Mouse (Mus musculus) myocyte (in vitro differentiated cells): ENCODE measurements at regions not wholly inside any gene's neighbourhood (a gene's known extent, or its start where the extent isn't known, plus 50 kb on each side); places are given as distances from the start of the nearest gene placed in this dataset.
A peak's percentile ranks its signal among the peaks of the same experiment; 100 is the strongest.

ENCODE experiments used
- H3K27me3 ChIP-seq: one replicate; pipeline ENCODE4 v1.6.1; 2011; ENCODE audit not compliant: control insufficient read depth, insufficient read depth, insufficient read length
- H3K36me3 ChIP-seq: one replicate; pipeline ENCODE4 v1.6.1; 2011; ENCODE audit not compliant: control insufficient read depth, insufficient read depth
- H3K4me2 ChIP-seq: one replicate; pipeline ENCODE4 v1.6.1; 2011; ENCODE audit warnings: low read depth, control low read depth
- H3K4me3 ChIP-seq: one replicate; pipeline ENCODE4 v1.5.1; 2011; ENCODE audit warnings: mild to moderate bottlenecking, control low read depth, moderate library complexity
- H3K79me2 ChIP-seq: one replicate; pipeline ENCODE4 v1.6.1; 2011; ENCODE audit not compliant: control insufficient read depth, insufficient read depth
- H3ac ChIP-seq: one replicate; pipeline ENCODE4 v1.6.1; 2011; ENCODE audit not compliant: control insufficient read depth, insufficient read length
- CEBPB ChIP-seq: IDR thresholded peaks from 2 replicates; pipeline ENCODE4 v1.6.1; 2011; ENCODE audit warnings: mild to moderate bottlenecking, moderate library complexity; ENCODE audit not compliant: poor library complexity, insufficient read depth, severe bottlenecking
- E2F4 ChIP-seq: IDR thresholded peaks from one replicate; pipeline ENCODE4 v1.6.1; 2011; ENCODE audit warnings: mild to moderate bottlenecking, control low read depth, moderate library complexity; ENCODE audit not compliant: insufficient read depth
- MAX ChIP-seq: IDR thresholded peaks from one replicate; pipeline ENCODE4 v1.6.1; 2011; ENCODE audit warnings: low read depth, mild to moderate bottlenecking, control low read depth
- MYOD1 ChIP-seq, 3 experiments: IDR thresholded peaks; one replicate each; pipeline ENCODE4 v1.6.1; 2011; ENCODE audit warnings: control low read depth in 2 of 3, low read depth in 2 of 3, mild to moderate bottlenecking in 2 of 3, moderate library complexity in 1 of 3; ENCODE audit not compliant: insufficient read length in 2 of 3, control insufficient read depth in 1 of 3
- MYOG ChIP-seq, 3 experiments: IDR thresholded peaks; one replicate each; pipeline ENCODE4 v1.6.1; 2011; ENCODE audit warnings: control low read depth in 2 of 3, low read depth in 2 of 3, mild to moderate bottlenecking in 2 of 3; ENCODE audit not compliant: insufficient read length in 2 of 3, control insufficient read depth in 1 of 3, insufficient read depth in 1 of 3
- POLR2A ChIP-seq: IDR thresholded peaks from one replicate; pipeline ENCODE4 v1.6.1; 2011; ENCODE audit warnings: low read depth, mild to moderate bottlenecking, control low read depth, moderate library complexity; ENCODE audit not compliant: insufficient read length
- POLR2AphosphoS2 ChIP-seq: IDR thresholded peaks from one replicate; pipeline ENCODE4 v1.6.1; 2011; ENCODE audit warnings: low read depth, control low read depth; ENCODE audit not compliant: insufficient read length
- REST ChIP-seq: IDR thresholded peaks from one replicate; pipeline ENCODE4 v1.6.1; 2011; ENCODE audit warnings: mild to moderate bottlenecking, control low read depth, moderate library complexity; ENCODE audit not compliant: insufficient read depth, insufficient read length
- SRF ChIP-seq: IDR thresholded peaks from one replicate; pipeline ENCODE4 v1.6.1; 2011; ENCODE audit warnings: low read depth; ENCODE audit not compliant: control insufficient read depth, insufficient read length
- TCF12 ChIP-seq: IDR thresholded peaks from one replicate; pipeline ENCODE4 v1.6.1; 2011; ENCODE audit warnings: mild to moderate bottlenecking, control low read depth; ENCODE audit not compliant: poor library complexity, insufficient read depth, severe bottlenecking
- TCF3 ChIP-seq: IDR thresholded peaks from one replicate; pipeline ENCODE4 v1.6.1; 2011; ENCODE audit warnings: low read depth, control low read depth; ENCODE audit not compliant: insufficient read length
- USF1 ChIP-seq: IDR thresholded peaks from one replicate; pipeline ENCODE4 v1.6.1; 2011; ENCODE audit warnings: low read depth, mild to moderate bottlenecking, control low read depth, moderate library complexity

DNA sequence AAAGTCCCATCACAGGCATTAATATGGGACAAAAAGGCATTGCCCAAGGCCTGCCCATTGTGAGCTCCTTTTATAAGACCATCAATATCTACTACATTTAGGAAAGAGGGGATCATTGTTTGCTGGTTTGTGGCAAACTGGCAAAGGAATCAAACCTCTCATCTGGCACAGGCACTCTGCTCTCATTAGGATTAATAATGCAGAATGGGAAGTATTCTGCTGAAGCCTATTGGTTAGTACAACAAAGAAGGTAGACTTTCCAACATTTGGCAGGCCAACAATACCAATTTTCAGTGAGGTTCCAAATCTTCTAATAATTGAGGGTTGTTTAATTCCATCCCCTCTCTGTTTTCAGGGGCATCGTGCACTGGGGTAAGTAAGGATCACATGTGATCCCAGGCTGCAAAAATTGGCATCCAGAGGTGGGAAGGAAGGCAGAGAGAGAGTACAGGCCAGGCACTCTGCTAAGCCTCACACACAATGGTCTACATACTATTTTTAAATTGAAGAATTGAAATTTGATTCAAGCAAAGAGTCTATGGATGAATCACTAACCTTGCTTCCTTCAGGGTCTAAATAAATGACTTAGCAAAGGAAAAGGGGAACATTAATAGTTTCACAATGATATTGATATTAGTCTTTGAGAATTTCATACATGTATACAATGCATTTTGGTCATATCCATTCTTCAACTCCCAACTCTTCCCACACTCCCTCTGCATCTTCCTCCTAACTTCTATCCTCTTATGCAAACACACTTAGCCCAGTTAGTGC is 174.9 kb downstream of the Fzd1 start:
- no peak for TF ChIP-seq SRF
- TF ChIP-seq CEBPB = no peak
- no peak for TF ChIP-seq MAX
- no peak for TF ChIP-seq REST
- TF ChIP-seq POLR2A = no peak
- no peak for TF ChIP-seq TCF3
- TF ChIP-seq POLR2AphosphoS2 = no peak
- TF ChIP-seq TCF12 = no peak
- TF ChIP-seq MYOG (IDR thresholded peaks at IDR 0.05; ENCODE audit: control insufficient read depth in 1 of 3, insufficient read depth in 1 of 3, insufficient read length in 2 of 3, low read depth in 2 of 3) = no peak
- no peak for TF ChIP-seq E2F4
- no peak for TF ChIP-seq USF1
- Histone ChIP-seq H3K4me2 (no peak overlapping the region), H3K27me3 (no peaks in the 10 kb centered on the region), H3ac (no peak overlapping the region), H3K79me2 (no peaks in the 10 kb centered on the region), H3K36me3 (no peaks in the 10 kb centered on the region), H3K4me3 (no peak overlapping the region)

DNA sequence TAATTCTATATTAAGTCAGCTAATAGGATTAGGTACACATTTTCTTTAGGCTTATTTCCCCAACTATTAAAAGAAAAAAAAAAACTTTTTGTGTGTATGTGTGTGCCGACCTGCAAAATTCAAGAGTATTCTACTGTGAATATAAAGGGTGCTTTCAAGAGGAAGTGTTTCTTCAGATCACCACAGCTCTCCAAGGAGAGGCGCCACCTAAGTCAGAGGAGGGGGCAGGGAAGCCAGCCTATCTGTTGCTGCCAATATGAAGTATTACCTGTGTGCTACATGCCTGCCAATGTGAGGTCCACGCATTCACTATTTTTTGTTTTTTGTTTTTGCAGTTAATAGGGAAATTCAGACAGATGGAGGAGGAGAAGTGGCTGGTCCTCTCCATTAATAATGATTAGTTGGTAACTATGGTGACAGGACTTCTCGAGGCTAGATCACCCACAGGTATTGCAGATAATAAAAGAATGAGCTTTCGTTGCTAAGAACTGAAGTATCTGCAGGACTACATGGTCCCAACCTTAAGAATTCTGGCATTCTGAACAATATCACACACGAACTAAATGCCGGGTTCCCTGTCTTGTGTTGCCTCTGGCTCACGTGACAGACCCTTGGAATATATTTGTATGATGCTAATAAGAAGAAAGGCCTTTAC is 177.5 kb downstream of the Fzd1 start:
- Histone ChIP-seq H3K4me3 (no peak overlapping the region), H3ac (no peak overlapping the region), H3K36me3 (no peaks in the 10 kb centered on the region), H3K79me2 (no peaks in the 10 kb centered on the region), H3K27me3 (no peaks in the 10 kb centered on the region), H3K4me2 (no peak overlapping the region)
- TF ChIP-seq MYOD1 (IDR thresholded peaks at IDR 0.05; ENCODE audit: control insufficient read depth in 1 of 3, insufficient read length in 2 of 3, low read depth in 2 of 3) = no peak
- TF ChIP-seq USF1 = no peak
- TF ChIP-seq TCF3 = no peak
- TF ChIP-seq POLR2AphosphoS2 = no peak
- TF ChIP-seq E2F4 = no peak
- no peak for TF ChIP-seq SRF
- no peak for TF ChIP-seq CEBPB
- TF ChIP-seq REST = no peak

DNA sequence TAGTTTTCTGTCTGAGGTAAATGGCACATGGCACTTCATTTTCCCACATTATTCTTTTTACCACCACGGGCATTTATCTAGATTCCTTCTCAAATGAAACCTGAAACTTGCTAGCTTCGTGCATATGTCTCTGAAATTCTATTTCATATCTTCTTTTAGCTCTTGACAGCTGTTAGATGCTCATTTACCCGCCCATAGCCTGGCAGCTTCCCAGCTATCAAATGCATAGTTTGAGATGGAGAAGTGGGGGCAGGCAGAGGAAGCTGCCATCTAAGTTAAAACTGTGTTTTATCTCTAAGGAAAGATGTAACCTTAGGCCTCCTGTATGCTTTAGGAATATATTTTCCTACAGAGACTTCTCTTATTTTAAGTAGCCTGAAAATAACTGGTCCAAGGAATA is 179.0 kb downstream of the Fzd1 start:
- Histone ChIP-seq H3K36me3 (no peaks in the 10 kb centered on the region), H3K27me3 (no peaks in the 10 kb centered on the region), H3K4me3 (no peak overlapping the region), H3ac (no peak overlapping the region), H3K79me2 (no peaks in the 10 kb centered on the region), H3K4me2 (no peak overlapping the region)
- TF ChIP-seq TCF3 (no peak), MYOG (IDR thresholded peaks at IDR 0.05; ENCODE audit: control insufficient read depth in 1 of 3, insufficient read depth in 1 of 3, insufficient read length in 2 of 3, low read depth in 2 of 3) (no peak), POLR2AphosphoS2 (no peak), USF1 (no peak), POLR2A (no peak), SRF (no peak), TCF12 (no peak), REST (no peak), MAX (no peak), CEBPB (no peak), E2F4 (no peak), MYOD1 (IDR thresholded peaks at IDR 0.05; ENCODE audit: control insufficient read depth in 1 of 3, insufficient read length in 2 of 3, low read depth in 2 of 3) (no peak)

GRCm38 (mm10) chr5:4577179-4577578 is 180.7 kb downstream of the Fzd1 start:
- TF ChIP-seq E2F4 (no peak), SRF (no peak), POLR2A (no peak), CEBPB (no peak), POLR2AphosphoS2 (no peak), TCF3 (no peak)
- no peaks in the 10 kb centered on the region for H3K36me3 ChIP-seq
- H3K27me3 ChIP-seq = no peaks in the 10 kb centered on the region
- no peak overlapping the region for H3ac ChIP-seq
- H3K79me2 ChIP-seq = no peaks in the 10 kb centered on the region
- H3K4me2 ChIP-seq = peak overlapping the region; percentile 15
- H3K4me3 ChIP-seq = no peak overlapping the region

- H3K79me2 ChIP-seq = no peaks in the 10 kb centered on the region
- no peak overlapping the region for H3K4me2 ChIP-seq
- H3K4me3 ChIP-seq = no peak overlapping the region
- H3K27me3 ChIP-seq = no peaks in the 10 kb centered on the region
- no peaks in the 10 kb centered on the region for H3K36me3 ChIP-seq
- no peak overlapping the region for H3ac ChIP-seq
- TF ChIP-seq CEBPB = no peak
- TF ChIP-seq MYOD1 (IDR thresholded peaks at IDR 0.05; ENCODE audit: control insufficient read depth in 1 of 3, insufficient read length in 2 of 3, low read depth in 2 of 3) = no peak
- no peak for TF ChIP-seq MYOG (IDR thresholded peaks at IDR 0.05; ENCODE audit: control insufficient read depth in 1 of 3, insufficient read depth in 1 of 3, insufficient read length in 2 of 3, low read depth in 2 of 3)
- no peak for TF ChIP-seq REST
- no peak for TF ChIP-seq MAX
- TF ChIP-seq TCF3 = no peak
- TF ChIP-seq USF1 = no peak
- TF ChIP-seq POLR2AphosphoS2 = no peak
- TF ChIP-seq TCF12 = no peak
- TF ChIP-seq POLR2A = no peak
- no peak for TF ChIP-seq SRF
- no peak for TF ChIP-seq E2F4
These were observed 194.0 kb downstream of the Fzd1 start for GRCm38 (mm10) chr5:4563862-4564261.
